Mouse (Mus musculus): ENCODE data around the gene Atg2a. TPM values are rescaled to one million over a fixed set of nuclear protein-coding genes. Genes with fewer than 3 reads are reported as not detected.

Gene Atg2a
- total and polyA plus RNA-seq, 3 experiments: 2.8 to 13.9 (median 9.5) TPM

GRCm38 (mm10) chr19:6262222-6262621 is 20.8 kb downstream of the Atg2a start:
- H3K9me3 ChIP-seq (replicated peaks; ENCODE audit: low read length): peaks cover 3% of the 10 kb centered on the region
- dilution Hi-C loops (cut with MboI; ENCODE audit: extremely low pct_ligation_motif_present, extremely low pct_unique_long_range_greater_than_20kb, low sequenced_read_pairs): no loop called here
- no peak overlapping the region for H3K27ac ChIP-seq (ENCODE audit: insufficient read depth, low read depth)
- peak; percentile 71 for DNase-seq (ENCODE audit: extremely low read depth)
- H3K4me2 ChIP-seq (ENCODE audit: insufficient read depth, low read depth, poor library complexity, severe bottlenecking): no peak overlapping the region
- peaks cover 33 to 60% of the 10 kb centered on the region in 2 experiments for H3K36me3 ChIP-seq (replicated peaks in 1 of 2; ENCODE audit: control insufficient read depth in 1 of 2, insufficient read depth in 1 of 2, low read length in 1 of 2)
- no peak overlapping the region for H3K9ac ChIP-seq (ENCODE audit: insufficient read depth, low read depth)
- no peaks in the 10 kb centered on the region for H3K27me3 ChIP-seq (replicated peaks)
- in situ Hi-C loops (cut with MboI; ENCODE audit: low pct_ligation_motif_present, low pct_unique_long_range_greater_than_20kb, low sequenced_read_pairs): loop anchor here (5.0 kb wide), 1 partner anchor 45 kb away; the partner anchor contains the start of gene Cdc42bpg
- peaks cover 0 to 8% of the 10 kb centered on the region in 2 experiments; a peak in 1 of 4 replicates for H3K4me1 ChIP-seq (ENCODE audit: control insufficient read depth in 1 of 2, insufficient read depth in 2 of 2)
- no peak overlapping the region for H3K4me3 ChIP-seq (replicated peaks in 1 of 3; ENCODE audit: low read depth in 2 of 3, low read length in 2 of 3, poor library complexity in 1 of 3)
- TF ChIP-seq ELF1 (IDR thresholded peaks at IDR 0.05; ENCODE audit: low read depth, low read length) (peak; percentile 32; the same call in 1 of the 2 replicates), JUN (IDR thresholded peaks at IDR 0.05; ENCODE audit: insufficient read depth, low read depth, low read length) (no peak), NELFE (IDR thresholded peaks at IDR 0.05; ENCODE audit: low read depth, low read length) (peak; percentile 52; the same call in 1 of the 2 replicates), RAD21 (IDR thresholded peaks at IDR 0.05; ENCODE audit: low read depth, low read length) (peak; percentile 78), RCOR1 (conservative IDR thresholded peaks at IDR 0.05; ENCODE audit: low read depth, low read length) (no peak), ZC3H11A (IDR thresholded peaks at IDR 0.05; ENCODE audit: low read depth, low read length) (peak; percentile 71), CTCF (conservative IDR thresholded peaks at IDR 0.05 in 1 of 2, IDR thresholded peaks at IDR 0.05 in 1 of 2; ENCODE audit: low read depth in 2 of 2, low read length in 2 of 2) (peak; percentile 92 to 93), SMC3 (IDR thresholded peaks at IDR 0.05; ENCODE audit: low read depth, low read length) (peak; percentile 98), KAT2A (IDR thresholded peaks at IDR 0.05; ENCODE audit: insufficient replicate concordance, low read length) (no peak)
- no peaks in the 10 kb centered on the region for H3K79me2 ChIP-seq (replicated peaks; ENCODE audit: control insufficient read depth, extremely low read depth, insufficient read depth, poor library complexity, severe bottlenecking)

- Histone ChIP-seq H3K27me3 (replicated peaks) (peaks cover 2% of the 10 kb centered on the region), H3K79me2 (replicated peaks; ENCODE audit: control insufficient read depth, extremely low read depth, insufficient read depth, poor library complexity, severe bottlenecking) (no peaks in the 10 kb centered on the region), H3K9ac (ENCODE audit: insufficient read depth, low read depth) (no peak overlapping the region), H3K9me3 (replicated peaks; ENCODE audit: low read length) (peaks cover 3% of the 10 kb centered on the region), H3K4me3 (replicated peaks in 1 of 3; ENCODE audit: low read depth in 2 of 3, low read length in 2 of 3, poor library complexity in 1 of 3) (no peak overlapping the region), H3K36me3 (replicated peaks in 1 of 2; ENCODE audit: control insufficient read depth in 1 of 2, insufficient read depth in 1 of 2, low read length in 1 of 2) (peaks cover 26 to 53% of the 10 kb centered on the region in 2 experiments), H3K4me1 (ENCODE audit: control insufficient read depth in 1 of 2, insufficient read depth in 2 of 2) (peaks cover 5 to 12% of the 10 kb centered on the region in 2 experiments; a peak in 3 of 4 replicates), H3K4me2 (ENCODE audit: insufficient read depth, low read depth, poor library complexity, severe bottlenecking) (no peak overlapping the region), H3K27ac (ENCODE audit: insufficient read depth, low read depth) (no peak overlapping the region)
- DNase-seq (ENCODE audit: extremely low read depth): no peak
- in situ Hi-C loops (cut with MboI; ENCODE audit: low pct_ligation_motif_present, low pct_unique_long_range_greater_than_20kb, low sequenced_read_pairs): loop anchor here (5.0 kb wide), 1 partner anchor 44 kb away; the partner anchor contains the start of gene Cdc42bpg
- dilution Hi-C loops (cut with MboI; ENCODE audit: extremely low pct_ligation_motif_present, extremely low pct_unique_long_range_greater_than_20kb, low sequenced_read_pairs): no loop called here
- no peak for TF ChIP-seq SIN3A (IDR thresholded peaks at IDR 0.05; ENCODE audit: low read length)
- TF ChIP-seq JUND (conservative IDR thresholded peaks at IDR 0.05; ENCODE audit: low read depth, low read length): no peak
These were observed 21.5 kb downstream of the Atg2a start for GRCm38 (mm10) chr19:6262839-6263433.

GRCm38 (mm10) chr19:6264200-6264599 is 22.7 kb downstream of the Atg2a start:
- Histone ChIP-seq H3K79me2 (replicated peaks; ENCODE audit: control insufficient read depth, extremely low read depth, insufficient read depth, poor library complexity, severe bottlenecking) (no peaks in the 10 kb centered on the region), H3K9me3 (replicated peaks; ENCODE audit: low read length) (peaks cover 3% of the 10 kb centered on the region), H3K27ac (ENCODE audit: insufficient read depth, low read depth) (no peak overlapping the region), H3K4me2 (ENCODE audit: insufficient read depth, low read depth, poor library complexity, severe bottlenecking) (no peak overlapping the region), H3K27me3 (replicated peaks) (peaks cover 2% of the 10 kb centered on the region), H3K9ac (ENCODE audit: insufficient read depth, low read depth) (no peak overlapping the region), H3K4me1 (ENCODE audit: control insufficient read depth in 1 of 2, insufficient read depth in 2 of 2) (peaks cover 5 to 22% of the 10 kb centered on the region in 2 experiments; a peak in 3 of 4 replicates), H3K4me3 (replicated peaks in 1 of 3; ENCODE audit: low read depth in 2 of 3, low read length in 2 of 3, poor library complexity in 1 of 3) (no peak overlapping the region), H3K36me3 (replicated peaks in 1 of 2; ENCODE audit: control insufficient read depth in 1 of 2, insufficient read depth in 1 of 2, low read length in 1 of 2) (peaks cover 17 to 40% of the 10 kb centered on the region in 2 experiments)
- DNase-seq (ENCODE audit: extremely low read depth): no peak
- dilution Hi-C loops (cut with MboI; ENCODE audit: extremely low pct_ligation_motif_present, extremely low pct_unique_long_range_greater_than_20kb, low sequenced_read_pairs): no loop called here
- in situ Hi-C loops (cut with MboI; ENCODE audit: low pct_ligation_motif_present, low pct_unique_long_range_greater_than_20kb, low sequenced_read_pairs): loop anchor here (5.0 kb wide), 1 partner anchor 43 kb away; the partner anchor contains the start of gene Cdc42bpg
- TF ChIP-seq PAX5 (IDR thresholded peaks at IDR 0.05; ENCODE audit: low read length) (no peak), POLR2A (IDR thresholded peaks at IDR 0.05; ENCODE audit: low read depth, low read length) (no peak), HCFC1 (IDR thresholded peaks at IDR 0.05; ENCODE audit: low read depth, low read length) (no peak), ELF1 (IDR thresholded peaks at IDR 0.05; ENCODE audit: low read depth, low read length) (no peak), UBTF (IDR thresholded peaks at IDR 0.05; ENCODE audit: low read depth, low read length) (no peak), MAZ (IDR thresholded peaks at IDR 0.05; ENCODE audit: low read depth, low read length) (no peak), MAX (IDR thresholded peaks at IDR 0.05; ENCODE audit: low read length) (no peak), EP300 (IDR thresholded peaks at IDR 0.05; ENCODE audit: low read length) (no peak), MEF2A (IDR thresholded peaks at IDR 0.05; ENCODE audit: borderline replicate concordance, low read depth, low read length) (no peak), RCOR1 (conservative IDR thresholded peaks at IDR 0.05; ENCODE audit: low read depth, low read length) (no peak), MXI1 (IDR thresholded peaks at IDR 0.05; ENCODE audit: low read depth, low read length) (no peak), MAFK (IDR thresholded peaks at IDR 0.05; ENCODE audit: insufficient replicate concordance, low read length) (no peak), NRF1 (IDR thresholded peaks at IDR 0.05; ENCODE audit: low read depth, low read length) (no peak), MYC (IDR thresholded peaks at IDR 0.05; ENCODE audit: low read depth, low read length) (no peak), TCF12 (IDR thresholded peaks at IDR 0.05; ENCODE audit: low read depth, low read length) (no peak), IRF4 (IDR thresholded peaks at IDR 0.05; ENCODE audit: low read depth, low read length) (no peak), JUN (IDR thresholded peaks at IDR 0.05; ENCODE audit: insufficient read depth, low read depth, low read length) (no peak)
